Mouse (Mus musculus) thymus, adult 2 months (tissue): ENCODE measurements at regions not wholly inside any gene's neighbourhood (a gene's known extent, or its start where the extent isn't known, plus 50 kb on each side); places are given as distances from the start of the nearest gene placed in this dataset.

Experiments
- CTCF ChIP-seq: fragments of 200-500 bp; IDR thresholded peaks from 2 replicates; pipeline ENCODE4 v1.5.1; 2012; ENCODE audit warnings: mild to moderate bottlenecking, control low read depth, low read length, moderate library complexity, borderline replicate concordance; ENCODE audit not compliant: control insufficient read depth, poor library complexity, insufficient read depth; ENCODE audit errors: extremely low read depth
- POLR2A ChIP-seq: fragments of 200-500 bp; IDR thresholded peaks from 2 replicates; pipeline ENCODE4 v1.6.1; 2012; ENCODE audit warnings: mild to moderate bottlenecking, low read length, control low read depth, moderate library complexity; ENCODE audit not compliant: control insufficient read depth, poor library complexity, insufficient read depth; ENCODE audit errors: extremely low read depth

- TF ChIP-seq CTCF (no peak), POLR2A (no peak)
These were observed 210.6 kb upstream of the Lmcd1 start for GRCm38 (mm10) chr6:112062956-112063355.
